In genomic region chr10:8917350-8917749, GRCm38 (mm10) we compare ENCODE assay signal across 20 mouse cellular contexts. TPM values are rescaled to one million over a fixed set of nuclear protein-coding genes. Genes with fewer than 3 reads are reported as not detected.
DNase-seq lines count a peak whose midpoint lies in the region; ATAC-seq and TF ChIP-seq lines count a peak whose summit lies in the region.
"Had no signal": no experiment of that assay in that cellular context is flagged by ENCODE, and none has a peak within 500 bp of the region (broad histone marks: within the 10 kb centered on the region; RNA-seq: fewer than 3 reads in every experiment).

No protein-coding gene starts in this region.

- no peak for TF ChIP-seq EP300 in stomach, postnatal 0 days (optimal IDR thresholded peaks at IDR 0.05)

- H3K4me2 ChIP-seq in heart, embryonic 15.5 days = no peak overlapping the region
- no peak overlapping the region for H3K4me2 ChIP-seq in stomach, postnatal 0 days (replicated peaks; ENCODE audit: low read depth)
- H3K4me2 ChIP-seq: limb, embryonic 15.5 days; neural tube, embryonic 13.5 days had no signal

- no peak overlapping the region for H3K4me3 ChIP-seq in kidney, adult 2 months (ENCODE audit: insufficient read depth, low read depth, low read length)
- H3K4me3 ChIP-seq in heart, embryonic 15.5 days = no peak overlapping the region
- no peak overlapping the region for H3K4me3 ChIP-seq in stomach, postnatal 0 days (ENCODE audit: low read depth, low read length)
- H3K4me3 ChIP-seq: forebrain, embryonic 10.5 days; gastrocnemius, adult 2 months; limb, embryonic 15.5 days; neural tube, embryonic 13.5 days had no signal

- H3K27ac ChIP-seq in kidney, adult 2 months (ENCODE audit: insufficient read depth, low read depth, low read length) = no peak overlapping the region
- H3K27ac ChIP-seq in heart, embryonic 15.5 days = peak overlapping the region; percentile 37; the same call in 1 of the 2 replicates
- no peak overlapping the region for H3K27ac ChIP-seq in stomach, postnatal 0 days (replicated peaks)
- H3K27ac ChIP-seq: forebrain, embryonic 10.5 days; gastrocnemius, adult 2 months; hindbrain, postnatal 0 days; limb, embryonic 15.5 days; neural tube, embryonic 13.5 days had no signal

- 69% methylated on average over 4 of the region's 4 CpGs for WGBS in kidney, adult 2 months
- WGBS in heart, embryonic 15.5 days = 55% methylated on average over 4 of the region's 4 CpGs
- WGBS in stomach, postnatal 0 days = 75% methylated on average over 4 of the region's 4 CpGs

- no peak for TF ChIP-seq CTCF in kidney, adult 2 months (conservative IDR thresholded peaks at IDR 0.05; ENCODE audit: insufficient read depth, insufficient read length, low read depth, low read length)
- no peak for TF ChIP-seq CTCF in stomach, postnatal 0 days (IDR thresholded peaks at IDR 0.05; ENCODE audit: low read depth)

- H3K9ac ChIP-seq in heart, embryonic 15.5 days = no peak overlapping the region
- H3K9ac ChIP-seq in stomach, postnatal 0 days (ENCODE audit: low read length) = no peak overlapping the region
- H3K9ac ChIP-seq: limb, embryonic 15.5 days; neural tube, embryonic 13.5 days had no signal

- no peaks in the 10 kb centered on the region; the same call in 1 of the 2 replicates for H3K4me1 ChIP-seq in kidney, adult 2 months (ENCODE audit: control insufficient read depth, insufficient read depth, low read length)
- H3K4me1 ChIP-seq in heart, embryonic 15.5 days (replicated peaks) = peaks cover 6% of the 10 kb centered on the region; the same call in 1 of the 2 replicates
- no peaks in the 10 kb centered on the region for H3K4me1 ChIP-seq in stomach, postnatal 0 days (replicated peaks; ENCODE audit: control insufficient read depth, insufficient read depth)
- H3K4me1 ChIP-seq: limb, embryonic 15.5 days; neural tube, embryonic 13.5 days had no signal

- ATAC-seq in heart, embryonic 15.5 days (replicated peaks; ENCODE audit: insufficient number of reproducible peaks, insufficient read depth, low FRiP score, low read depth) = 0 out of 2 replicates have a peak, but pooled peaks have one; percentile 43
- no peak for ATAC-seq in stomach, postnatal 0 days (ENCODE audit: low FRiP score, low TSS enrichment)
- ATAC-seq: hindbrain, postnatal 0 days had no signal

- peak; percentile 46 for DNase-seq in adrenal gland, adult 2 months
- DNase-seq in adrenal gland, postnatal 10 days = no peak
- peak; percentile 35 for DNase-seq in kidney, adult 2 months
- DNase-seq in kidney, postnatal 14 days = no peak
- DNase-seq in NIH3T3 (ENCODE audit: low read depth) = peak; percentile 28
- no peak for DNase-seq in stomach, postnatal 0 days (ENCODE audit: low spot score)
- no peak for DNase-seq in ovary, adult 18-20 months (ENCODE audit: low spot score)
- DNase-seq: cerebellum, postnatal 10 days; gastrocnemius, adult 2 months; kidney, adult 8-10 months; layer of hippocampus, postnatal 36 days; lung, postnatal 14 days; right cerebral cortex, postnatal 25 days; thymus, postnatal 36 days had no signal

- H3K36me3 ChIP-seq in kidney, adult 2 months (ENCODE audit: control insufficient read depth, insufficient read depth, low read length) = no peaks in the 10 kb centered on the region
- no peaks in the 10 kb centered on the region for H3K36me3 ChIP-seq in heart, embryonic 15.5 days
- H3K36me3 ChIP-seq in stomach, postnatal 0 days (ENCODE audit: control insufficient read depth, insufficient read depth, low read length) = no peaks in the 10 kb centered on the region
- H3K36me3 ChIP-seq: forebrain, embryonic 10.5 days; limb, embryonic 15.5 days; neural tube, embryonic 13.5 days had no signal

- no peaks in the 10 kb centered on the region for H3K27me3 ChIP-seq in kidney, adult 2 months (replicated peaks; ENCODE audit: control insufficient read depth, insufficient read depth, low read length)
- H3K27me3 ChIP-seq in heart, embryonic 15.5 days = no peaks in the 10 kb centered on the region
- H3K27me3 ChIP-seq in stomach, postnatal 0 days (ENCODE audit: control insufficient read depth, insufficient read depth, low read length) = no peaks in the 10 kb centered on the region
- H3K27me3 ChIP-seq: limb, embryonic 15.5 days; neural tube, embryonic 13.5 days had no signal

- TF ChIP-seq POLR2A in kidney, adult 2 months (IDR thresholded peaks at IDR 0.05; ENCODE audit: low read depth, low read length) = no peak

- H3K9me3 ChIP-seq in heart, embryonic 15.5 days (replicated peaks) = no peaks in the 10 kb centered on the region
- no peaks in the 10 kb centered on the region for H3K9me3 ChIP-seq in stomach, postnatal 0 days (ENCODE audit: control insufficient read depth, low read length)
- H3K9me3 ChIP-seq: forebrain, embryonic 10.5 days; limb, embryonic 15.5 days; neural tube, embryonic 13.5 days had no signal

RNA-seq across cellular contexts. Expression of gene Sash1, which starts 31.5 kb away (rescaled TPM):
- total RNA-seq in adrenal gland, adult 2 months (2021) = 10 to 100 TPM; 25.1 to 36.0 TPM
- polyA plus RNA-seq in adrenal gland, adult 2 months (2012; rRNA removed) = 13.7 and 25.0 TPM in 2 replicates
- total RNA-seq in adrenal gland, postnatal 10 days (2021) = 10 to 100 TPM; 47.7 to 50.6 TPM
- polyA plus RNA-seq in kidney, adult 2 months (2012; rRNA removed) = 13.5 and 14.5 TPM in 2 replicates
- polyA plus RNA-seq in heart, embryonic 15.5 days (2015; fragmentation: Nextera tagmentation; extraction: Ambion mirVana) = 3.2 and 4.6 TPM in 2 replicates
- 2.8 and 3.8 TPM in 2 replicates for polyA plus RNA-seq in stomach, postnatal 0 days (2015; fragmentation: Nextera tagmentation; extraction: Ambion mirVana)
- total RNA-seq: MEL had no signal

Comparison
In these comparisons a context has a peak if more than half of its experiments do, and no peak if none do; other contexts are left out.
1. DNase-seq: peak in adrenal gland, adult 2 months (single experiment), kidney, adult 2 months (single experiment) and NIH3T3 (single experiment); none in adrenal gland, postnatal 10 days (single experiment), kidney, postnatal 14 days (single experiment), stomach, postnatal 0 days (single experiment) and ovary, adult 18-20 months (single experiment).